Mouse (Mus musculus): ENCODE data around the gene Rab15.
A peak's percentile ranks its signal among the peaks of the same experiment; 100 is the strongest.
"Not testable (repeated sequence)": the region's sequence is repeated elsewhere in the genome, so short reads cannot be mapped to it uniquely, and the experiment has no call there.

The Rab15 gene

DNA sequence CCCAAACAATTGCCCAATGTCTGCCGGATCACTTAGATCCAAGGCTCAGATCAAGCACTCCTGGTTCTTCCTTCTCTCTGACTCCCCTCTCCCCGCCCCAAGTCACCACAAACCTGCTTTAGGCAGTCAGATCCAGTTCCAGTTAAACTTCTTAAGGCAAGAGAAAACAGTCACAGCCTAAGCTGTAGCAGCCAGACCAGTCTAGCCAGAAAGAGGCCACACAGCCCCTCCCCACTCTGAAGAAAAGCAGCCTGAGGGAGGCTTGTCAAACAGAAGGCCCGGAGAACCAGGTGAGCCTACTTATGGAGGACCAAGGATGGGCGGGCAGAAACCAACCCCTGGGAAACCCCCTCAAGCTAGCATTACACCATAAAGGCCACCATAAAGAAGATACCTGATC, 4.6 kb downstream of the Rab15 start:
- no peak for DNase-seq

DNA sequence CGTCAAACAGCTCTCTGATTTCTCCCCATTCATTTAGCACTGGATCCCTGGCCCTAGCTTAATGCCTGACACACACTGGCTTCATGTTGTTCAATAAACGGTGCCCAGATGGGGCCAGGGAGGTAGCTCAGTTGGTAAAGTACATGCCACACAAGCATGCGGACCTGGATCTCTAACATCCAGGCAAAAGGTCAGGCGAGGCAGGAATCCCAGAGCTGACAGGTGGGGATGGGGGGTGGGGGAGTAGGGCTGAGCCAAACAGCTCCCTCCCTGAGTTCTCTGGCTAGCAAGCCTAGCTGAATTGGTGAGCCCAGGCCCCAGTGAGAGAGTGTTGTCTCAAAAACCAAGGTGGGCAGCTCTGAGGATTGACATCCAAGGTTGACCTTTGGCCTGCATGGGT, 5.5 kb downstream of the Rab15 start:
- peak; percentile 72 for DNase-seq

DNA sequence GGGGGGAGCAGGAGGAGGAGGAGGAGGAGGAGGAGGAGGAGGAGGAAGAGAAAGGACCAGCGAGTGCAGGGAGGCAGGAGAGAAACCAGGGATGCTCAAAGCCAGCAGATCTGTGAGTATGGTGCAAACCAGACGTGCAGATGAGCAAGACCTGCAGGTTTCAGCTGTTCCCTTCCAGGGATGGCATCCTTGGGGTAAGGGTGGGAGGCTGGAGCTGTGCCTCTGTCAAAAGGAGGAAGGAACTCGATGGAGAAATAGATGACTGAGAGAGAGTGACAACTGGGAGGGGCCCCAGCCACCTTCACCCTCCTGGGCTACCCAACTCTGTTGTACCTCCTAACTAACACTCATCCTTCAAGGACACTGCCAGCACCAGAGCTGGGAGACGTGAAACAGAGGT, 6.0 kb downstream of the Rab15 start:
- DNase-seq, result no peak

DNA sequence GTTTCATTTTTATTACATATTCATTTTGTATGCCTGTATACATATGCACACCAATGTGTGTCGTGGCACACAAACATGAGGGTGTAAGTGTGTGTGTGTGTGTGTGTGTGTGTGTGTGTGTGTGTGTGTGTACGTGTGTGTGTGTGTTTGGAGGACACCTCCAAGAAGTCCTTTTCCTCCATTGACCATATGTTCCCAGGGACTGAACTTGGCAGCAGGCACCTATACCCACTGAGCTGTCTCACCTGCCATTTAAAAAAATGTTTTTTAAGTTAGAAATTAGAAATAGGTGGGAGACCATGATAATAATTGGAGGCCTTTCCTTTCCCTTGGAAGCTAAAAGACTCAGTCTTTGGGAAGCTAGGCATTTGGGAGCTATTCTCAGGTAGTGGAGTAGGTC, 8.6 kb downstream of the Rab15 start:
- peak; percentile 68 for DNase-seq

DNA sequence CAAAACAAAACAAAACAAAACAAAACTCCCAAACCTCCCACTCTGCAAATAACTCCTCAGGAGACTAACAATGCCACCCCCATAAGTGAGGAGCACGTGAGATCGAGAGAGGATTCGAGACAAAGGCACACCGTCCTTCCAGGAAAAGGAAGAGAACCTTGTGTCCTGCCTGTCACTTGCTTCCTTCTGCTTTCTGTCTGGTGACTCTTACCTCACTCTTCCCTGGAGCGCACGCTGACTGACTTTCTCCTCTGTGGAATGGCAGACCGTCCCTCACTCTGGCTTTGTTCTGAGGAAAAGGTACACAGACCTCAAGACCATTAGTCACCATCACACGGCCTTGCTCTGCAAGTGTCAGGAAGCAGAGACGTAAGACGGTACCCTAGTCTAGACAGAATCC, 9.2 kb downstream of the Rab15 start:
- no peak for DNase-seq

DNA sequence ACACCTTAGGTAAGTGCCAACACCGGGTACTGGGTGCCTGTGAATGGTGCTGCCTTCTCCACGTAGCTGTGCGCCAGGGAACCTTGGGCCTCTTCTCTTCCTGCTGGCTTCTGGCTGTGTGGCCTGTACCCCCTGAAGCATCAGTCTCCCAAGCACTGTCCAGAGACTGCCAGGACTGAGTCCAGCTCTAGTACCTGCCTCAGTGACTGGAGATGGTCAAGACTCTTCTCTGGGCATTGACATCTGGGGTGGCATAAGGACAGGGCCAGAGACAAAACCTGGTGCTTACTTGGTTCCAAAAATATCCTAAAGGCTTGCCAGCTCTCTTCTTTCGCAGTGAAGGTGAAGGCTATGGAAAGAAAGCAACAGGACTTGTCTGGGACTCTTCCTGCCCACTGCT, 11.7 kb downstream of the Rab15 start:
- peak; percentile 77 for DNase-seq

DNA sequence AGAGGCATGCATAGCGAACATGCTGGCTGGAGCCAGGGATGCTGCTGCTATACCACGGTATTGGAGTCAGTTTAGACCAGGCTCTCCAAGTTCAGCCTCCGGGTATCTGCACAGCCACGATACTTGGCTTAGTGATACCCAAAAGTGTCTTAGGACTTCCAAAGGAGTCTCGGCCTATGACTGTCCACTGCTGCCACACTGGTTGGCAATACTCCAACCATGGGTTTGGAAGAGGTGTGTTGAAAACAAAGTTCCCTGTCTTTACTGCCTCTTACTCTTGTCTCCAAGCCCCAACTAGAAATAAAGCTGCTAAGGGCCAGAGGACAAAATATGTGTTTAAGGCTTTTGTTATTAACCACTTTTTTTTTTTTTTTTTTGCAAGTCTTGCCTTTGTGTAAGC, 12.2 kb downstream of the Rab15 start:
- no peak for DNase-seq

DNA sequence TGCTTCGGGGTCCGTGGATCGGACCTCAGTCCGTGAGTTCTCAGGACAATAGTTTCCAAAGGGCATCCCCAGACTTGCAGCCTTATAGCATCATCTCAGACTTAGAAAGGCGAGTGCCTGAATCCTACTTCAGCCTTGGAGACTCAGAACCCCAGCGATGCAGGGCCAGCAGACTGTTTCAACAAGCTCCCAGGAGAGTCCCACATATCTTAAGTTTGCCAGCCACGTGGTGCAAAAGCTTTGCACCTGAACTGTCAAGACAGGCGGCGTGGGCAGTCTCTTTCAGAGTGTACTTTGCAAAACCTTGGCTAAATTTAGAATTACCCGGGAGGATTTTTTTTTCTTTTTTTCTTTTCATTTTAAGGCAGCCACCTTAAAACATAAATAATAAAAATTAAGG, 14.9 kb downstream of the Rab15 start:
- no peak for DNase-seq

DNA sequence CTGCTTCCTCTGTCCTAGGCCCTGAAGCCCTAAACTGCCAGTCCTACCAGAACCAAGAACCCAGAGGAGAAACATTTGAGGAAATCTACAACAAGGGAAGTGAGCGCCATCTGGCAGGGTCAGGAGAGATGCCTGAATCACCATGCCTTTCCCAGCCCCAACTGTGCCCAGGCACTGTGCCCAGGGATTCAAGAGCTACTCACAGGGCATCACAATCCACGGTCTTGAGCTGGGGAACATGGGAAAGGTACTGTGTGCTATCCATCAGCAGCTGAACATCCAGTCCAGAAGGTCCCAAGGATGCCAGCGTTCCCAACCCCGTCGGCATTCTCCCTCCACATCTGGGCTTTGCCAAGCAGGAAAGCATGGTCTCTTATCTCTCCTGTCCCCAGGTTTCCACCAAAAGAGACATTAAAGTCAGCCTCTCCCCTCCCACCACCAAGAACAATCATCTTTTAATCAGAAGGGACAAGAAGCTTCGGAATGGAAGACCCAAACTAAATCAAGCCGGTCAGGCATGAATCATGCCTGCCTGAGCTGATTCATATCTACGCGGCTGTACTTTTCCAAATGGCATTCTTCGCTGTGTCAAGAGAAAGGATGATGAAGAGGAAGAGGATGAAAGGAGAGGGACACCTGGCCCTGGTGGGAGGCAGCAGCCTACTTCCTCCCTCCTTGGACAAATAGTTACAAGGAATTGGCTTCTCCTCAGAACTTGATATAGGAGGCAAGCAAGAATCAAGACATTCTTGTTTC, 17.5 kb downstream of the Rab15 start:
- DNase-seq, result peak; percentile 99

DNA sequence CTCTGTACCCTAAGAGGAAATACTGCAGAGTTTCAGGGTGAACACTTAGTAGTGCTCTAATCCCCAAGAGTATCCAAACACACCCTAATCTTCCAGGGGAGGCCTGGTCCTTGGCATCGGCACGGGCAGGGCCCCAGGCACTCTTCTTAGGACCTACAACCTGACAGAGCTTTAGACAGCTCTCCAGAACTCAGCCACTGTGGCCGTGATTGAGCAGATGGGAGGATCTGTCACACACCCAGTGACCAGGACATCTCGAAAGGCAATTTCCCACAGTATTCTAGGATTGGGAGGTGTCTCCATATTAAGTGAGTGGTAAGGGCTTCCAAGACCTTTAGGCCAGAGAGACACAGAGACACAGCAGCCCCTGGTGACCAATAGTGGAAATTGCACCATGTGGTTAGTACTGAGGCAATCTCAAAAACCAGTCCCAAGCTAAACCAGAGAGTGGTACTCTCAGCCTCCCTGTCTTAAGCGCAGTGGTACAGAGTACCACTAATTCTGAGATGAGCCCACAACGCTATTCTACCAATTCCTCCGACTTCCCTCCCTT, 18.9 kb downstream of the Rab15 start:
- DNase-seq, result peak; percentile 76

DNA sequence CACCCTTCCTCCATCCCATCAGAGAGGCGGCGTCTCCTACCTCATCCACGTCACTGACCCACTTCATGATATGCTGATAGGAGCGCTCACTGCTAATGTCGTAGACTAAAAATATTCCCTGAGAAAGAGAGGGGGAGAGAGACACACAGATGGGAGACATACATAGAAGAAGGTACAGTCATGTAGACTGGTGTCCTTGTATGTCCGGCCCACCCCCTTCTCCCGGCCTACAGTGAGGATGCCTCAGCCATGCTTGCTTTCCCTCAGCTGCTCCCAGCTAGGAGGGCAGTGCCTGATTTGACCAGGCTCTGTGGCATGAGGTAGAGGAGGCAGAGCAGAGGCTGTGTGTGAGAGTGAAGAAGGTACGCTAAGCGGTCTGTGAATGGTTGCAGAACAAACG, 19.7 kb downstream of the Rab15 start:
- DNase-seq, result peak; percentile 34

DNA sequence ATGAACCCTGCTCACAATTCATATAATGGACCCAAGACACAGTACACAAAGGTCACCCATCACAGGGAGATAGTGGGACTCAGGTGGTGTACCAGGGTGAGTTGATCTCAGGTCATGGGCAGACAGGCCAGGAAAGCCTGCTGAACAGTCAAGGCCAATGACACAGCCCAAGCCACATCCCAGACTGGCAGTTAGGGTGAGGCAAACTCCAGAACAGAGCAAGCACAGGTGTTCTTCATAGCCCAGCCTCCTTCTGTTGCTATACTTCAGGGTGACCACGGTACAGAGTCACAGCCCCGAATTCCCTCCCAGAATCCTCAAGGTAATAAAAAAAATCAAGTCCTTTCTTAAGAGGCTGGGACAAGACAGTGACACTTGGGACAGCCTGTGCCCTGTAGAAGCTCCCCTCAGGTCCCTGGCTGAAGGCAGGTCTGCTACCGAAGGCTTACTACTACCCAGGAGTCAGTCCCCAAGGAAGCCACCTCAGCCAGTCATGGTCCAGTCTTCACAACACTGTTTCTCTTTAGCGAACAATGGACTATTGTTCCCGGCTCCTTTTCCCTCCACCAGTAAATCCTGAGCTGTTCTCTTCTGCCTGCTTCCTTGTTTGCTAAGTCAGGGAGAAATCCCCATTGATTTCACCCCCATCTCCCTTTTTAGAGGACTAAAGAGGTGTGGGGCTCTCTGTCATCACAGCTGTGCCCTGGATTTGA, 24.5 kb downstream of the Rab15 start:
- DNase-seq, result no peak

DNA sequence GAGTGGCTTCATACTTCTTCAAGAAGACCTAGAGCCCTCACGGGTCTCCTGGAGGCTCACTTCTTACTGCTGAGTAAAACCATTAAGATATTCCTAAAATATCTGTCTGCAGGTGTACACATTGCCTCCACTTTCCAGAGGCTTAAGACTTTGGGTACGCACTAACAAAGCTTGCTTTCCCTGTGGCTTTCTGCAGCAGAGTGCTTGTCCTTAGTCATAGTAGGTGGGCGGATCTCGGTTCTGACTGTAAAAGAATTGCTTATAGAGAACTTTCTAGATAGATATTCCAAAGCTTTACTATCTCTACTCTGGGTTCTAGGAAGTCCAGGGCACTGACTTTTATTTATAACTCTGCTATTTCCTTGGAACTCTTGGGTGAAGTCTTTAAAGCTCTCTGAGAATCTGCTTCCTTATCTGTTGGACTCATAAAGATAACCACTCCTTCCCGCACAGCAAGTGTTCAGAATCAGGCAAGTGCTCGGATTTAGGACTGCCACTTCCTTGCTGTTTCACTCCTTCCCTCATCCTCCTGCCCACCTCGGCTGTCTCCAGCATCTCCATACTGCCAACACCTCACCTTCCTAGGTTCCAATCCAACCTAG, 25.7 kb downstream of the Rab15 start:
- DNase-seq, result no peak

DNA sequence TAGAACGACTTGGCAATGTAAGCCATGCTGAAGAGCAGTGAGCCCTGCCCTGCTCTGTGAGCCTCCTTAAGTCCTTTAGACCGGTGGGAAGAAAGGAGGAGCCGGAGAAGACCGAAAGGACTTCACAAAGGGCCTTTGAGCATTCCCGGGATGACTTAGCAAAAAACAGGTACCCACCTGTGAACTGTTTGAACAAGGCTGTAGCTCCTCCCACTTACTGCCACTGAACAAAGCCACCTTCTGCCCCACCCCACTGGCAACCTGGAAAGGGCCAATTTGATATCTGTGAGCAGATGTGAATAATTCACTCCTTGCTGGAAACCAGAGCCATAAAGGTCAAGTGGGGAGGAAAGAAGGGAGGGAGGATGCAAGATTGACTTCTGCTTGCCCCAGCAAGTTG, 27.4 kb downstream of the Rab15 start, which contains the start of gene Gpx2:
Gpx2 (minus strand) TSS at position 205 of the 400 bp plus-strand sequence.
- DNase-seq, result no peak

DNA sequence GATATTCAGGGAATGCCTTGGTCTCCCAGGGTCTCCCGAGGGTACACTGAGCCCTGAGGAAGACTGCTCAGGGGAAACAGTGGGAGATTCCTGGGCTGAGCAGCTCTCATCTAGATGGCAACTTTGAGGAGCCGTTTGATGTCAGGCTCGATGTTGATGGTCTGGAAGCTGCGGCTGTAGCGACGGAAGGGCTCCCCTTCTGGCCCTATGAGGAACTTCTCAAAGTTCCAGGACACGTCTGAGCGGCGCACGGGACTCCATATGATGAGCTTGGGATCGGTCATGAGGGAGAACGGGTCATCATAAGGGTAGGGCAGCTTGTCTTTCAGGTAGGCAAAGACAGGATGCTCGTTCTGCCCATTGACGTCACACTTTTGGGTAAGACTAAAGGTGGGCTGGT, 30.2 kb downstream of the Rab15 start:
- DNase-seq, result not testable (repeated sequence)

DNA sequence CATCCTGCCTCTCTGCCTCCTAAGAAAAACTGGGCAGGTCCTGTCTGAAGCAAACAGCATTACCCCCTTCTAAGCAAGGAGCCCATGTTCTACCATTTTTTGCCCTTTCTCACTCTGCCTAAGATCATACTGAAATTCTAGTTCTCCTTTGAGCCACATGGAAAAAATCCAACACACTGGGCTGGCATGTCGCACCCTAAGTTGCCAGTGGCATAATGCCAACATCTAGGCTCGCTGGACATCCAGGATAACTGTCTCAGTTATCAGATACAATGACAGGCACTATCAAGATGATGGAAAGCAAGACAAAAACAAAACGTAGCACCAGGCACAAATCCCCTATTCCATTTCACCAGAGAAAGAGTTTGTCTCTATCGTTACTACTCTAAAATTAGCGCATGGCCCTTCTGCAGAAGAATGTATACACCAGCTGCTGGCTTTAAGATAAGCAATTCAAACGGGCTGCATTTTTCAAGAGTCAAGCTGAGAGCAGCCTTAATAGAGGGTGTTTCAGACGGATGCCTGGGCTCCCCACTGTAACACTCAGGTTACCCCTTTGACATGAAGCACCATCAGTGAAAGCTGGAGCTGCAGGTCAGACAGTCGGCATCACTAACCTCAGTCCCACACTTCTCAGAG, 32.1 kb downstream of the Rab15 start:
- DNase-seq, result no peak

DNA sequence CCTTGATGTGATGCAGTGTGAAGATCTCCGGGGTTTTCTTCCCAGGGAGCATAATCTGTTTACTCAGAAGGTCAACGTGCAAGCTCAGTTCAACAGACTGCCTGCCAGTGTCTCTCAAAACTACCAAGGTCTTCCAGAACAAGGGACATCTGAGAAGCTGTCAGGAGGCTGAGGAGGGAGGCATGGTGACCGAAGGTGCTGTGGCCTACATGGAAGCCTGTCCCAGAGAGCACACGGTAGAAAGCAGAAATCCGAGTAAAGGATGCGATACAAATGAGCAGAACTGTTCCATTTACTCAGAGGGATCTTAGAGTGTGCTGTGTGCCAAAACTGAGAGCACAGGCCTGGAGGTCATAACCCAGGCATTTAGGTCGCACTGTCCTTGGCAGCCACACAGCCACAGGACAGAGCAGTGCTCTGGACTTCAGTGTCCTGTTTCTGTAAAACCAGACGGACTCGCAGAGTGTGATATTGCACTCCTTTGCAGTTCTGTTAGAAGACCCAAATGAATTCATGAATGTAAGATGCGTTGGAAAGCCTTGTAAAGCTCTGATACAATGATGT, 38.6 kb downstream of the Rab15 start:
- DNase-seq, result no peak

DNA sequence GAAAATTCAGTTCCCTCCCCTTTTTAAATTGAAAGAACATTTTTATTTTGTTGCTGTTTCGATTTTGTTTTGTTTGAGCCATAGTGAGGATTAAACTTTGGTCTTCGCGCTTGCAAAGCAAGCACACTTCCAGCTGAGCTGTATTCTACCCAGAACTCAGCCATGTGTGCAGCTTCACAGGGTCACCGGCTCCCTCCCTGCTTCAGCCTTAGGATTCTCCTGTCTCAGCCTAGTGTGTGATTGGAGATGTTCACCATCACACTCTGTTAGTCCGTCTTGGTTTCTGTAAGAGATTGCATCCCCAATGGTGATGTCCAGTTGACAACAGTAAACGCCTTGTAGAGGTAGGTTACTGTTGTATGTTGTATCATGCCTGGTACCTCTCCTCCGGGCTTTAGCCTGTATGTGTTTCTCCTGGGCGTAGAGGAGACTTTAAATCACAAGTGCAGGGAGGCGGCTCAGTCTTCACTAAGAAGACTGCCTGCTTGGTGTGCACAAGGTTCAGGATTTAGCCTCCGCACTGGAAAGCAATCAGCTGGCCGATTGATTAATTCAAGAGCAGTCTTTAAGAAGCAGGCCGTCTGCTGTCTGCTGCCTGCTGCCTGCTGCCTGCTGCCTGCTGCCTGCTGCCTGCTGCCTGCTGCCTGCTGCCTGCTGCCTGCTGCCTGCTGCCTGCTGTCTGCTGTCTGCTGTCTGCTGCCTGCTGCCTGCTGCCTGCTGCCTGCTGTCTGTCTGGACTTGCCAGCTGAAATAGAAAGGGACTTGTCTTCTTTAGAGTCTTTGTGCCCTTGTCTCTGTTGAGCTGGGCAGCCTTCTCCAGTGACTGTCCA, 41.9 kb downstream of the Rab15 start:
- no peak for DNase-seq

DNA sequence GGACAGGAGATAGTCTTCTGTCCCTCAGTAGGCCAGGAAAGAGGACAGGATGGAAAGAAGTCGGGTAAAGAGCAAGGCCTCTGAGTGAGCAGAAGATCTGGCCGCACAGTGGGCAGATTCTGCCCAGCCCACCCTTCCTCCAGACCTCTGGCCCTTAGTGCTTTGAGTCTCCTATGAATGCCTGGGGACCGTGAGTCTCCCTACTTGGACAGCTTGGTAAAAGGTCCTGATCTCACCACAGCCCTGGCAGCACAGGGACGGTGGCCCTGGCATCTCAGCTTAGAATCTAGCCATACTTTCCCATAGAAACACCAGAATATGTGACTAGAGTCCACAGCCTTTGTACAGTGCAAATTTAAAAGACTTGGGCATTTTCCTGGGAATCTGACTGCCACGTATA, 42.8 kb downstream of the Rab15 start:
- DNase-seq, result no peak

DNA sequence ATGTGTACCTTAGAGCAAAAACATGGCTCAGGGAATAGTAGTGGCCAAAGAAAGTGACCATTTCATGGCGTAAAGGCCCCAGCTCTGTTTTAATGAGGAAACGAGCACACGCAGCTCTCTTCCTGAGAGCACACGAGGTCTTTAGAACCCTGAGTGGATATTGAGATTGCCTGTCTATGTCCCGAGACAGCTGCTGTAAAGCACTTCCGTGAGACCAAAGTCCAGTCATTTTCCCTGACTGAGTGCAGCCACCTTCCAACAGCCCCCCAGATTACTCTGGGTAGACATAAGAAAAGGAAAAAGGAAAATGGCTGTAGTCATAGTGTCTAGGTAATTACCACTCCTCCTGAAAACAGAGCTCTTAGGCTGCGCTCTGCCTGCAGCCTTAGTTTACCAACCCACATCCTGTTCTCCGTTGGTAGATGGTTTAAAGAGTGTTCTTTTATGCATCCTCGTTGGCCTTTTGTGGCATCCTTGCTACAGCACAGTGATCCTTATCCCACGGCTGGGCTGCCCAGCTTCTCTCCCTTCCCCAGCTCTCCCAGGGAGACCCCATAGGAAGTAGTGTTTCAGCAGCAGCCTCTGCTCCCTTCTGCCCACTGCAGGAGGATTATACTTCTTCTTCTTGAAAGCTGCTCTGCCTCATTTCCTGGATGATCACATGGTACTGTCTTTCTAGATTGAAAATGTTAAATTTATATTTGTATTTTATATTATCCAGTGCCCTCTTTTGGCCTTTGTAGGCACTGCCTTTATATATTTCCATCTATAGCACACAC, 44.2 kb downstream of the Rab15 start:
- DNase-seq, result no peak

DNA sequence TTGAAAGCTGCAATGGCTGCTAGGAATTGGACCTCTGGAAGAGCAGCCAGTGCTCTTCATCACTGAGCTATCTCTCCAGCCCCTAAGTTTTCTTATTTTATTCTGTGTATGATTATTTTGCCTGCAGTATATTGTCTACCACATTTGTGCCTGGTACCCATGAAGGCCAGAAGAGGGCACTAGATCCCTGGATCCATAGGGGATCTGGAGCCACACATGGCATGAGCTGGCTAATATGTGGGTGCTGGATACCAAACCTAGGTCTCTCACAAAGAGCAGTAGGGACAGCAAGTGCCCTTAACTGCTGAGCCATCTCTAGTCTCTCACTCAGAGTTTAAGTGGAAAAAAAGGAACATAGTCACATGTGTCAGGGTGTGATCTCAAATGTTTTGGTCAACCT, 44.9 kb downstream of the Rab15 start:
- DNase-seq, result no peak

Data from cerebellum, adult 11-12 months (tissue).